Mouse (Mus musculus) liver, embryonic 14.5 days (tissue): ENCODE measurements around the gene Cops7a.

Experiments used
- CTCF ChIP-seq: IDR thresholded peaks from 2 replicates; pipeline ENCODE4 v1.5.1; 2016; ENCODE audit warnings: antibody characterized with exemption, low read depth, control low read depth
- EP300 ChIP-seq: IDR thresholded peaks from 2 replicates; pipeline ENCODE4 v1.6.1; 2016; ENCODE audit warnings: antibody characterized with exemption, low read depth

- no peak for TF ChIP-seq EP300
- no peak for TF ChIP-seq CTCF
Measured at GRCm38 (mm10) chr6:124921539-124921938, 43.8 kb downstream of the Cops7a start.
